Comparison of ENCODE assay signal across 1 mouse cellular context in the genomic region with DNA sequence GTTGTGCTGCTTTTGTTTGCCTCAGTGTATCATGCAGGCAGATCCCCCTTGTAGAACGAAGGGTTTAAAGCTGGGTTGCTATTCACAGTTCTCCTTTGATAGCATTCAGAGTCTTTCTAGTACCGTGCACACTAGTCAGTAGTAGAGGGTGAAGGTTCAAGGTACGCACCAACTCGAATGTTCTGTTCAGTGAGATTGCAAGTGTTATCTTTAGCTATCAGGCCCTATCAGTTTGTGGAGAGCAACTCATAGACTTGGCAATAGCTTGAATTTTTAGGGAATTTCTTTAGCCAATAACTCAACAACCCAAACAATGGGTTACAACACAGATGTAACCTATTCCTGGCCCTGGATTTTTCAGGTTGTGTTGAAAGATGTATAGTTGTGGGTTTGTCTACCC.
A peak's percentile ranks its signal among the peaks of the same experiment; 100 is the strongest.
TF ChIP-seq lines count a peak whose summit lies in the region.

No protein-coding gene starts in this region.

TF ChIP-seq in MEL, 35 proteins besides CTCF, POLR2A, EP300 and RAD21 (continued from another document):
- 0 out of 2 replicates have a peak, but pooled peaks have one; percentile 7 for TF ChIP-seq GATA1 (IDR thresholded peaks at IDR 0.05; ENCODE audit: low read depth, low read length)
